Mouse (Mus musculus): ENCODE data around the gene Scarf2. TPM values are rescaled to one million over a fixed set of nuclear protein-coding genes. Genes with fewer than 3 reads are reported as not detected.

Scarf2 gene
- total RNA-seq, 2 experiments from 2014 or later, result 3.8 to 4.5 TPM

GRCm38 (mm10) chr16:17816528-17816927 lies 19.4 kb downstream of the Scarf2 start:
- DNase-seq (ENCODE audit: low spot score in 2 of 2), result no peak
- intact Hi-C loops (cut with DNase I), result no loop called here

- DNase-seq (ENCODE audit: low spot score in 2 of 2), result no peak
- intact Hi-C loops (cut with DNase I), result no loop called here
Measured at GRCm38 (mm10) chr16:17826500-17826899, 29.4 kb downstream of the Scarf2 start.

GRCm38 (mm10) chr16:17828229-17828628 lies 31.1 kb downstream of the Scarf2 start:
- DNase-seq (ENCODE audit: low spot score in 2 of 2), result no peak
- intact Hi-C loops (cut with DNase I), result no loop called here

- intact Hi-C loops (cut with DNase I), result no loop called here
- DNase-seq (ENCODE audit: low spot score in 2 of 2), result no peak
Measured at GRCm38 (mm10) chr16:17828867-17829266, 31.8 kb downstream of the Scarf2 start.

GRCm38 (mm10) chr16:17830385-17831178 lies 33.5 kb downstream of the Scarf2 start:
- DNase-seq (ENCODE audit: low spot score in 2 of 2), result no peak
- intact Hi-C loops (cut with DNase I), result no loop called here

- DNase-seq (ENCODE audit: low spot score in 2 of 2), result no peak
- intact Hi-C loops (cut with DNase I), result no loop called here
Measured at GRCm38 (mm10) chr16:17831781-17832180, 34.7 kb downstream of the Scarf2 start.

- DNase-seq (ENCODE audit: low spot score in 2 of 2), result no peak
- intact Hi-C loops (cut with DNase I), result no loop called here
Measured at GRCm38 (mm10) chr16:17832821-17833220, 35.7 kb downstream of the Scarf2 start, which contains the start of gene B830017H08Rik. Gene B830017H08Rik (plus strand): TSS chr16:17833121.

- peak in 1 of 2 experiments; percentile 49 for DNase-seq (ENCODE audit: low spot score in 2 of 2)
- intact Hi-C loops (cut with DNase I), result no loop called here
Measured at GRCm38 (mm10) chr16:17833321-17833680, 36.2 kb downstream of the Scarf2 start.

- intact Hi-C loops (cut with DNase I), result no loop called here
Measured at GRCm38 (mm10) chr16:17833681-17834399, 36.8 kb downstream of the Scarf2 start.

GRCm38 (mm10) chr16:17834543-17834942 lies 37.5 kb downstream of the Scarf2 start:
- no peak for DNase-seq (ENCODE audit: low spot score in 2 of 2)
- intact Hi-C loops (cut with DNase I), result no loop called here

More at GRCm38 (mm10) chr16:17833681-17834399, 36.8 kb downstream of the Scarf2 start:
- peak in 1 of 2 experiments; percentile 60 for DNase-seq (ENCODE audit: low spot score in 2 of 2)

- intact Hi-C loops (cut with DNase I), result no loop called here
- no peak for DNase-seq (ENCODE audit: low spot score in 2 of 2)
Measured at GRCm38 (mm10) chr16:17835481-17835880, 38.4 kb downstream of the Scarf2 start.

GRCm38 (mm10) chr16:17838051-17838450 lies 41.0 kb downstream of the Scarf2 start, which contains the start of gene Car15:
Gene Car15 (minus strand): TSS chr16:17838364.
- intact Hi-C loops (cut with DNase I), result no loop called here
- DNase-seq (ENCODE audit: low spot score in 2 of 2), result no peak

GRCm38 (mm10) chr16:17839976-17840375 lies 42.9 kb downstream of the Scarf2 start:
- intact Hi-C loops (cut with DNase I), result no loop called here
- no peak for DNase-seq (ENCODE audit: low spot score in 2 of 2)

- intact Hi-C loops (cut with DNase I), result no loop called here
- no peak for DNase-seq (ENCODE audit: low spot score in 2 of 2)
Measured at GRCm38 (mm10) chr16:17842437-17842836, 45.4 kb downstream of the Scarf2 start.

- intact Hi-C loops (cut with DNase I), result no loop called here
- no peak for DNase-seq (ENCODE audit: low spot score in 2 of 2)
Measured at GRCm38 (mm10) chr16:17843701-17844365, 46.8 kb downstream of the Scarf2 start.

- no peak for DNase-seq (ENCODE audit: low spot score in 2 of 2)
- intact Hi-C loops (cut with DNase I), result no loop called here
Measured at GRCm38 (mm10) chr16:17848431-17848830, 51.3 kb downstream of the Scarf2 start.

GRCm38 (mm10) chr16:17848928-17849327 lies 51.8 kb downstream of the Scarf2 start:
- intact Hi-C loops (cut with DNase I), result no loop called here
- peak; percentile 71 to 83 for DNase-seq (ENCODE audit: low spot score in 2 of 2)

GRCm38 (mm10) chr16:17849486-17849885 lies 52.4 kb downstream of the Scarf2 start:
- no peak for DNase-seq (ENCODE audit: low spot score in 2 of 2)
- intact Hi-C loops (cut with DNase I), result no loop called here

GRCm38 (mm10) chr16:17851331-17851730 lies 54.2 kb downstream of the Scarf2 start:
- DNase-seq (ENCODE audit: low spot score in 2 of 2), result no peak
- intact Hi-C loops (cut with DNase I), result no loop called here

GRCm38 (mm10) chr16:17851860-17852259 lies 54.8 kb downstream of the Scarf2 start:
- no peak for DNase-seq (ENCODE audit: low spot score in 2 of 2)
- intact Hi-C loops (cut with DNase I), result no loop called here

Data from left cerebral cortex, postnatal 14 days (tissue).